Mouse (Mus musculus) kidney, embryonic 14.5 days (tissue): Measurements from ENCODE around the gene Foxo3. TPM values are rescaled to one million over a fixed set of nuclear protein-coding genes. Genes with fewer than 3 reads are reported as not detected.

ENCODE experiments used
- ATAC-seq: fragments of 200-750 bp; cut with Nextera tagmentation; 2 replicates; pipeline ENCODE4 v1.8.0; 2017; ENCODE audit warnings: moderate number of reproducible peaks, mild to moderate bottlenecking, moderate TSS enrichment, moderate library complexity; ENCODE audit not compliant: low FRiP score, low TSS enrichment
- H3K27ac ChIP-seq: fragments of 300-500 bp; sonication (generic); 2 replicates; pipeline ENCODE4 v1.5.1; 2014; ENCODE audit warnings: low read depth, mild to moderate bottlenecking, low read length, moderate library complexity, mixed read lengths
- H3K27me3 ChIP-seq: fragments of 300-500 bp; sonication (generic); 2 replicates; pipeline ENCODE4 v1.6.1; 2014; ENCODE audit warnings: mild to moderate bottlenecking, low read length; ENCODE audit not compliant: control insufficient read depth, insufficient read depth
- H3K36me3 ChIP-seq: fragments of 300-500 bp; sonication (generic); 2 replicates; pipeline ENCODE4 v1.6.1; 2014; ENCODE audit warnings: low read length, mixed read lengths; ENCODE audit not compliant: control insufficient read depth, insufficient read depth
- H3K4me1 ChIP-seq: fragments of 300-500 bp; sonication (generic); 2 replicates; pipeline ENCODE4 v1.6.1; 2014; ENCODE audit warnings: low read length, mixed read lengths; ENCODE audit not compliant: control insufficient read depth, insufficient read depth
- H3K4me2 ChIP-seq: fragments of 300-500 bp; sonication (generic); replicated peaks from 2 replicates; pipeline ENCODE4 v1.6.1; 2014; ENCODE audit warnings: low read depth, mild to moderate bottlenecking, low read length
- H3K4me3 ChIP-seq: fragments of 300-500 bp; sonication (generic); 2 replicates; pipeline ENCODE4 v1.5.1; 2014; ENCODE audit warnings: mild to moderate bottlenecking, low read length
- H3K9ac ChIP-seq: fragments of 300-500 bp; sonication (generic); 2 replicates; pipeline ENCODE4 v1.6.1; 2014; ENCODE audit warnings: low read depth, mild to moderate bottlenecking, low read length, moderate library complexity
- H3K9me3 ChIP-seq: fragments of 300-500 bp; sonication (generic); 2 replicates; pipeline ENCODE4 v1.6.1; 2016; ENCODE audit warnings: low read length; ENCODE audit not compliant: control insufficient read depth
- WGBS: fragments of 180-500 bp; shearing (Covaris S2); extraction: QIAGEN DNeasy Blood & Tissue Kit; methylation state at CpG from one replicate; pipeline ENCODE4 v1.1.7; 2014; 5-methylcytosine and 5-hydroxymethylcytosine counted together
- polyA plus RNA-seq: library from polyadenylated mRNA; unstranded; fragments of >200 nt; fragmentation: Nextera tagmentation; extraction: Ambion mirVana; gene quantifications from 2 replicates; pipeline ENCODE4 v1.2.1, GENCODE M21; 2014

The Foxo3 gene
- polyA plus RNA-seq, 1 experiment from 2014 or later, result 8.2 TPM

GRCm38 (mm10) chr10:42300805-42301204 is 24.2 kb upstream of the Foxo3 start:
- no peak overlapping the region for H3K9ac ChIP-seq
- no peaks in the 10 kb centered on the region; the same call in 1 of the 2 replicates for H3K9me3 ChIP-seq
- no peak for ATAC-seq
- no peaks in the 10 kb centered on the region for H3K27me3 ChIP-seq
- H3K36me3 ChIP-seq, result no peaks in the 10 kb centered on the region
- WGBS, result 73% methylated on average over 4 of the region's 4 CpGs
- no peak overlapping the region for H3K4me3 ChIP-seq
- H3K27ac ChIP-seq, result no peak overlapping the region
- no peak overlapping the region for H3K4me2 ChIP-seq
- H3K4me1 ChIP-seq, result peaks cover 7% of the 10 kb centered on the region; the same call in 1 of the 2 replicates

DNA sequence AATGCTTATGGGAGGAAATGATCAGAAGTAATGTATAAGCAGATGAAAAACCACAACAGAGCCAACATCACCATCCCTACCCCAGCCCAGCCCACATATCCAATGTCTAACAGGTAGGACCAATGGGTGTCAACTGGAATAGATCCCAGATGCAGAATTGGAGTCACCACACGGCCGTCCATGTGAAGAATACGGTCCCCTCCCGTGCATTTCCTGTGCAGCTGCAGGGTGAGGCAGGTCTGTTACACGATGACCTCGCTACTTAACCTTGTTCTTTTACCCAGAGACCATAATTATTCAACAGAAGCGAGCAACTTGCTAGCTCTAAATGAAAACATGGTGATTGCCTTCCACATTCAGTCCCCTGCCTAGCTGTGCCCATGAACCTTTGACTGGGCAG is 23.4 kb upstream of the Foxo3 start:
- Histone ChIP-seq H3K36me3 (no peaks in the 10 kb centered on the region), H3K4me1 (peaks cover 7% of the 10 kb centered on the region; the same call in 1 of the 2 replicates), H3K9me3 (no peaks in the 10 kb centered on the region; the same call in 1 of the 2 replicates), H3K27ac (no peak overlapping the region), H3K9ac (no peak overlapping the region), H3K4me3 (no peak overlapping the region), H3K4me2 (no peak overlapping the region), H3K27me3 (no peaks in the 10 kb centered on the region)
- 16% methylated on average over 7 of the region's 7 CpGs for WGBS
- ATAC-seq, result no peak

- Histone ChIP-seq H3K27me3 (no peaks in the 10 kb centered on the region), H3K4me3 (no peak overlapping the region), H3K9ac (no peak overlapping the region), H3K27ac (no peak overlapping the region), H3K4me1 (peaks cover 7% of the 10 kb centered on the region; the same call in 1 of the 2 replicates), H3K4me2 (no peak overlapping the region), H3K36me3 (no peaks in the 10 kb centered on the region), H3K9me3 (no peaks in the 10 kb centered on the region; the same call in 1 of the 2 replicates)
- 74% methylated on average over 6 of the region's 6 CpGs for WGBS
- no peak for ATAC-seq
These were observed 22.9 kb upstream of the Foxo3 start for GRCm38 (mm10) chr10:42299426-42299825.

GRCm38 (mm10) chr10:42297954-42298353 is 21.4 kb upstream of the Foxo3 start:
- Histone ChIP-seq H3K9ac (no peak overlapping the region), H3K36me3 (no peaks in the 10 kb centered on the region), H3K4me3 (no peak overlapping the region), H3K27me3 (no peaks in the 10 kb centered on the region), H3K4me1 (peaks cover 7% of the 10 kb centered on the region; the same call in 1 of the 2 replicates), H3K9me3 (no peaks in the 10 kb centered on the region; the same call in 1 of the 2 replicates), H3K4me2 (no peak overlapping the region), H3K27ac (no peak overlapping the region)
- ATAC-seq, result no peak
- 97% methylated on average over 1 of the region's 1 CpGs for WGBS

DNA sequence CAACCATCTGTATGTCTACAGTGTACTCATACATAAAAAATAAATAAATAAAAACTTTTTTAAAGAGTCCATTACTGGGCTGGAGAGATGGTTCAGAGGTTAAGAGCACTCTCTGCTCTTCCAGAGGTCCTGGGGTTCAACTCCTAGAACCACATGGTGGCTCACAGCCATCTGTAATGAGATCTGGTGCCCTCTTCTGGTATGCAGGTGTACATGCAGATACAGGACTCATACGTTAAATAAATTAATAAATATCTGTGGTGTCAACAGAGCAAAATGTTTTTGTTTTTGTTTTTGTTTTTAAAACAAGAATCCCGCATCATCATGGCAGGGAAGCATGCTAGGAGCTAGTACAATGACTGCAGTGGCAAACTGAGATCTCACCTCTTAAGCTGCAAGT is 20.6 kb upstream of the Foxo3 start:
- Histone ChIP-seq H3K9me3 (no peaks in the 10 kb centered on the region; the same call in 1 of the 2 replicates), H3K36me3 (no peaks in the 10 kb centered on the region), H3K4me3 (no peak overlapping the region), H3K4me1 (peaks cover 7% of the 10 kb centered on the region; the same call in 1 of the 2 replicates), H3K9ac (no peak overlapping the region), H3K4me2 (no peak overlapping the region), H3K27me3 (no peaks in the 10 kb centered on the region), H3K27ac (no peak overlapping the region)
- ATAC-seq, result no peak
- 90% methylated on average over 2 of the region's 2 CpGs for WGBS

- H3K9ac ChIP-seq, result no peak overlapping the region
- no peak overlapping the region for H3K4me3 ChIP-seq
- H3K36me3 ChIP-seq, result no peaks in the 10 kb centered on the region
- H3K27me3 ChIP-seq, result no peaks in the 10 kb centered on the region
- H3K27ac ChIP-seq, result no peak overlapping the region
- peaks cover 7% of the 10 kb centered on the region; the same call in 1 of the 2 replicates for H3K4me1 ChIP-seq
- WGBS, result 60% methylated on average over 4 of the region's 4 CpGs
- H3K4me2 ChIP-seq, result no peak overlapping the region
- no peak for ATAC-seq
- no peaks in the 10 kb centered on the region; the same call in 1 of the 2 replicates for H3K9me3 ChIP-seq
These were observed 20.0 kb upstream of the Foxo3 start for GRCm38 (mm10) chr10:42296559-42296958.

GRCm38 (mm10) chr10:42295028-42295427 is 18.5 kb upstream of the Foxo3 start:
- Histone ChIP-seq H3K4me3 (no peak overlapping the region), H3K4me1 (peaks cover 2% of the 10 kb centered on the region; the same call in 1 of the 2 replicates), H3K4me2 (no peak overlapping the region), H3K36me3 (no peaks in the 10 kb centered on the region), H3K27me3 (no peaks in the 10 kb centered on the region), H3K9me3 (no peaks in the 10 kb centered on the region; the same call in 1 of the 2 replicates), H3K9ac (no peak overlapping the region), H3K27ac (no peak overlapping the region)
- WGBS, result 0% methylated on average over 1 of the region's 1 CpGs
- no peak for ATAC-seq

DNA sequence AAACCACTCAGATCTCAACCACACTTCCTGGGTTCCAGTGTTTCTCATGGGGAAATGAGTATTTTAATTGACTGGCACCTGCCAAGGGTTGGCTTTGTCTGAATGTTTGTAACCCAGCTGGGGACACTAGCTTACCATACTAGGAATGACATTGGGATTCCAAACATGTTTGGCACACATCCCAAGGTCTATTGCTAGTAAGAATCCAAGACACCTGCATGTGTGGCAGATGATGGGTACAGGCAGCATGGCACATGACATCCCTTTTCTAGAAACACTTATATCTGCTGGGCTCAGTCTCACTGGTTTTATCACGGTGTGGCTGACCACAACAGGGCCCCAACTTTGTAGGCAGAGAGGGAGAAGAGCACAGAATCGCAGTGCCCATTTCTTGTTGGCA is 17.8 kb upstream of the Foxo3 start:
- H3K4me2 ChIP-seq, result no peak overlapping the region
- H3K27me3 ChIP-seq, result no peaks in the 10 kb centered on the region
- no peak for ATAC-seq
- no peak overlapping the region for H3K9ac ChIP-seq
- no peaks in the 10 kb centered on the region for H3K4me1 ChIP-seq
- 71% methylated on average over 2 of the region's 2 CpGs for WGBS
- H3K27ac ChIP-seq, result no peak overlapping the region
- H3K9me3 ChIP-seq, result no peaks in the 10 kb centered on the region; the same call in 1 of the 2 replicates
- H3K36me3 ChIP-seq, result no peaks in the 10 kb centered on the region
- H3K4me3 ChIP-seq, result no peak overlapping the region

DNA sequence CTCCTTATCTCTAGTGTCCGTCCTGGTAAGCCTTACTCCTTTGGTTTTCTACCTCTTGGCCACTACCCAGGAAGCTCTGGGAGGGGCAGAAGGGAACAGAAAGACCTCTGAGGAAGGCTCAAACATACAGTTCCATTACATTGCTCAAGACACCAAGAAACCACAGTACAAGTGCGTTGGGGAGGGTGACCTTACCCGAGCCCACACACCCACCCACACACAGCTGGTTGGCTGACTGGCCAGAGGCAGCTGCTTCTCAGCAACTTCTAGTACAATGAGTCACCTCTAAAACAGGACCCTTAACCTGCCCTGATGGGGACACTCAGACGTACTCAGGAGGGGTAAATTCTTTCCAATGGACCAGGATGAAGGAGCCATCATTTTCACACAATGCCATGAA is 17.3 kb upstream of the Foxo3 start:
- no peak overlapping the region for H3K4me2 ChIP-seq

More for the DNA sequence above, 17.3 kb upstream of the Foxo3 start:
- no peak overlapping the region for H3K27ac ChIP-seq
- no peak overlapping the region for H3K9ac ChIP-seq
- H3K4me1 ChIP-seq, result no peaks in the 10 kb centered on the region
- no peaks in the 10 kb centered on the region for H3K27me3 ChIP-seq
- no peak overlapping the region for H3K4me3 ChIP-seq
- H3K36me3 ChIP-seq, result no peaks in the 10 kb centered on the region
- no peaks in the 10 kb centered on the region; the same call in 1 of the 2 replicates for H3K9me3 ChIP-seq
- WGBS, result 49% methylated on average over 4 of the region's 4 CpGs
- no peak for ATAC-seq
